Mouse (Mus musculus) thymus, adult 2 months (tissue): Measurements from ENCODE around the gene Prcd.

Experiments used
- CTCF ChIP-seq: fragments of 200-500 bp; IDR thresholded peaks from 2 replicates; pipeline ENCODE4 v1.5.1; 2012; ENCODE audit warnings: mild to moderate bottlenecking, control low read depth, low read length, moderate library complexity, borderline replicate concordance; ENCODE audit not compliant: control insufficient read depth, poor library complexity, insufficient read depth; ENCODE audit errors: extremely low read depth
- POLR2A ChIP-seq: fragments of 200-500 bp; IDR thresholded peaks from 2 replicates; pipeline ENCODE4 v1.6.1; 2012; ENCODE audit warnings: mild to moderate bottlenecking, low read length, control low read depth, moderate library complexity; ENCODE audit not compliant: control insufficient read depth, poor library complexity, insufficient read depth; ENCODE audit errors: extremely low read depth

- no peak for TF ChIP-seq CTCF
- TF ChIP-seq POLR2A: no peak
Observed at GRCm38 (mm10) chr11:116612554-116612953, 40.8 kb upstream of the Prcd start.
